Mouse (Mus musculus): ENCODE data around the gene Zfp872.

- no peak for TF ChIP-seq POLR2A (IDR thresholded peaks at IDR 0.05; ENCODE audit: insufficient read depth, low read depth, low read length)
- TF ChIP-seq CTCF (IDR thresholded peaks at IDR 0.05): no peak
These were observed 39.0 kb downstream of the Zfp872 start for GRCm38 (mm10) chr9:22226846-22227245.
